Mouse (Mus musculus): ENCODE measurements around the gene Gm49601. TPM values are rescaled to one million over a fixed set of nuclear protein-coding genes. Genes with fewer than 3 reads are reported as not detected.
A peak's percentile ranks its signal among the peaks of the same experiment; 100 is the strongest.

Gene Gm49601
- polyA plus RNA-seq, 1 experiment: 20.1 TPM

DNA sequence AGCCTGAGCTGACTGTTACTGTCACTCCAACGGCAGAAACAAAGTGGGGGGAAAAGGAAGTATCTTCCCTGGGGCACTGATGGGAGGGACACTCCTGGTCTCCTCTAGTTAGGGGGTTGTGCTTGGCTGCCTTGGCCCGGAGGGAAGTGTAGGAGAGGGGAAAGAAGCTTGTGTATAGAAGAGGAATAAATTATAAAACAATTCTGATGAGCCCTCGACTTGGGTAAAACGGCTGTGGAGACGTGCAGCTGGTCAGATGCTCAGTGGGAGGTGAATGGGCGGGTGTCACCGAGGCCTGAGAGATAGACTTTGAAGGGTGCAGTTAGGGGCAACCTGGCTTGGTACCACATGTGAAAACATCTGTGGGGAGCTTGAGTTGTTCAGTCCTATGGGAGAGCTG, 4.9 kb upstream of the Gm49601 start:
- H3K4me1 ChIP-seq (ENCODE audit: control insufficient read depth, insufficient read depth, low read length): no peaks in the 10 kb centered on the region
- no peak overlapping the region for H3K4me3 ChIP-seq (ENCODE audit: insufficient read depth, low read length)
- TF ChIP-seq CTCF (IDR thresholded peaks at IDR 0.05; ENCODE audit: borderline replicate concordance, insufficient read depth, low read length) (no peak), POLR2A (IDR thresholded peaks at IDR 0.05; ENCODE audit: low read depth, low read length) (no peak)
- no peak overlapping the region for H3K27ac ChIP-seq (ENCODE audit: insufficient read depth, low read length)

DNA sequence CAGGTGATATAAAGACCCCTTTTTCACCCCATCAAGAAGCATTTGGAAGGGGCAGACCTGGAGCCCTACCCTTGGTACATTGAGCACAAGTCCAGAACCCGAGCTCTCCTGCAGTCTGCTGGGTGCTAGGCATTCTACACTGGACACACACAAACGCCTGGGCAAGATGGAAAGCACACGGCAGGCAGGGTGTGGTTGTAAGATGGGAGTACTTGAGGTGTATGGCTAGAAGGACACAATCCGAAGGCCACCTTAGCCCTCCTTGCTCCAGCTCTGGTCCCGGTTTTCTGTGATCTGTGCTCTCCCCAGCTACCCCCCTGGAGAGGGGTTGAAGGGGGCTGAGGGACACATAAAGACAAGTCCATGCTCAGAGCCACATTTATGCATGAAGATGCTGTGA, 4.1 kb upstream of the Gm49601 start:
- TF ChIP-seq CTCF (IDR thresholded peaks at IDR 0.05; ENCODE audit: borderline replicate concordance, insufficient read depth, low read length) (no peak), POLR2A (IDR thresholded peaks at IDR 0.05; ENCODE audit: low read depth, low read length) (no peak)

GRCm38 (mm10) chr16:18629390-18630231, 3.4 kb upstream of the Gm49601 start, which contains the start of gene Sept5:
Gene Sept5, minus strand, starts transcription at chr16:18629954.
- 0 out of 2 replicates have a peak, but pooled peaks cover 4% of the 10 kb centered on the region for H3K4me1 ChIP-seq (ENCODE audit: control insufficient read depth, insufficient read depth, low read length)
- H3K27ac ChIP-seq (ENCODE audit: insufficient read depth, low read length): peak within 1 kb of the TSS; percentile 10; the same call in 1 of the 2 replicates
- TF ChIP-seq CTCF (IDR thresholded peaks at IDR 0.05; ENCODE audit: borderline replicate concordance, insufficient read depth, low read length): no peak
- TF ChIP-seq POLR2A (IDR thresholded peaks at IDR 0.05; ENCODE audit: low read depth, low read length): peak; percentile 62
- peak within 1 kb of the TSS; percentile 74 for H3K4me3 ChIP-seq (ENCODE audit: insufficient read depth, low read length)

More for the DNA sequence above, 4.1 kb upstream of the Gm49601 start:
- Histone ChIP-seq H3K4me1 (ENCODE audit: control insufficient read depth, insufficient read depth, low read length) (0 out of 2 replicates have a peak, but pooled peaks cover 4% of the 10 kb centered on the region), H3K27ac (ENCODE audit: insufficient read depth, low read length) (no peak overlapping the region), H3K4me3 (ENCODE audit: insufficient read depth, low read length) (peak overlapping the region; percentile 33)

- TF ChIP-seq CTCF (IDR thresholded peaks at IDR 0.05; ENCODE audit: borderline replicate concordance, insufficient read depth, low read length) (no peak), POLR2A (IDR thresholded peaks at IDR 0.05; ENCODE audit: low read depth, low read length) (no peak)
- peak overlapping the region; percentile 74 for H3K4me3 ChIP-seq (ENCODE audit: insufficient read depth, low read length)
- H3K4me1 ChIP-seq (ENCODE audit: control insufficient read depth, insufficient read depth, low read length): 0 out of 2 replicates have a peak, but pooled peaks cover 4% of the 10 kb centered on the region
- peak overlapping the region; percentile 10; the same call in 1 of the 2 replicates for H3K27ac ChIP-seq (ENCODE audit: insufficient read depth, low read length)
These were observed 2.7 kb upstream of the Gm49601 start for GRCm38 (mm10) chr16:18628948-18629340.

GRCm38 (mm10) chr16:18628206-18628947, 2.1 kb upstream of the Gm49601 start:
- peak; percentile 62; the same call in 1 of the 2 replicates for TF ChIP-seq POLR2A (IDR thresholded peaks at IDR 0.05; ENCODE audit: low read depth, low read length)
- TF ChIP-seq CTCF (IDR thresholded peaks at IDR 0.05; ENCODE audit: borderline replicate concordance, insufficient read depth, low read length): no peak
- Histone ChIP-seq H3K27ac (ENCODE audit: insufficient read depth, low read length) (peak overlapping the region; percentile 10; the same call in 1 of the 2 replicates), H3K4me1 (ENCODE audit: control insufficient read depth, insufficient read depth, low read length) (0 out of 2 replicates have a peak, but pooled peaks cover 4% of the 10 kb centered on the region), H3K4me3 (ENCODE audit: insufficient read depth, low read length) (peak overlapping the region; percentile 74)

GRCm38 (mm10) chr16:18627163-18627562, 936 bp upstream of the Gm49601 start:
- 0 out of 2 replicates have a peak, but pooled peaks cover 4% of the 10 kb centered on the region for H3K4me1 ChIP-seq (ENCODE audit: control insufficient read depth, insufficient read depth, low read length)
- no peak overlapping the region for H3K27ac ChIP-seq (ENCODE audit: insufficient read depth, low read length)
- TF ChIP-seq POLR2A (IDR thresholded peaks at IDR 0.05; ENCODE audit: low read depth, low read length): no peak
- H3K4me3 ChIP-seq (ENCODE audit: insufficient read depth, low read length): no peak overlapping the region

DNA sequence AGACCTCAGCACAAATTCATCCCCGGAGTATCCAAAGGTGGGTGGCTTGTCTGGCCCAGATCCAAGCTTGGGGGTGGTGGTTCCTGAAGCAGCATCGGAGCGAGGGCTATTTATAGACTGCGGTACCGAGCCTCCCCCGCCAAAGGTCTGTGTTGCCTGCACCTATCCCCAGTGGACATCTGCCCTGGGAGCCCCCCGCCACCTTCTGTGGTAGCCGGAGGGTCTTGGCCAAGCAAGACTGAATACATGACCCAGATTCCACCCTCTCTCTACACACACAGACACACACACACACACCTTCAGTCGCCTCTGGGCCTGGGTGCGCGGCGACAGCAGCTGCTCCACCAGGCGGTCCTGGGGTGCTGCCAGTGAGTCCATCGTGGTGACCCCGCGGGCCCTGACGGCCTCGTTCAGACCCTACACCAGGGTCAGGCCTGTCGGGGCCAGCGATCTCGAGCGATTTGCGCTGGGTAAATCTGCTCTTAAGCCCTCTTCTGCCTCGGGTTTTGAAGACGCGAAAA, 376 bp downstream of the Gm49601 start:
- Histone ChIP-seq H3K4me3 (ENCODE audit: insufficient read depth, low read length) (peak overlapping the region; percentile 13; the same call in 1 of the 2 replicates), H3K4me1 (ENCODE audit: control insufficient read depth, insufficient read depth, low read length) (0 out of 2 replicates have a peak, but pooled peaks cover 4% of the 10 kb centered on the region), H3K27ac (ENCODE audit: insufficient read depth, low read length) (no peak overlapping the region; the same call in 1 of the 2 replicates)
- TF ChIP-seq CTCF (IDR thresholded peaks at IDR 0.05; ENCODE audit: borderline replicate concordance, insufficient read depth, low read length) (no peak), POLR2A (IDR thresholded peaks at IDR 0.05; ENCODE audit: low read depth, low read length) (no peak)

DNA sequence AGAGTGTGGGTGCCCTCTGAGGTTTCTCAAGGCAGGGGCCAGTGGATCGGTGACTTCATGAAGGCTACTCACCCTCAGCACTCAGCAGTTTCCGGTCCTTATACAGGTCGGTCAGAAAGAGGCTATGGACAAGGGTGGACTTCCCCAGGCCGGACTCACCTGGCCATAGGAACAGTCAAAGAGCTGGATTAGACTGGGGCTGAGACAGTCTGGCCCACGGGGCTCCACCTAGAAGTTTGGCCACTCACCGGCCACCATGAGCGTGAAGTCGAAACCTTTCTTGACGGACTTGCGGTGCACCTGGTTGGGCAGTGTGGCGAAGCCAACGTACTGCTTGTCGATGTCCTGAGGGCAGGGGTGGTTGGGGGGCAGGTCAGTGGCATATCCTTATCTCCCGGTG, 1.1 kb downstream of the Gm49601 start:
- no peak overlapping the region for H3K4me3 ChIP-seq (ENCODE audit: insufficient read depth, low read length)
- H3K27ac ChIP-seq (ENCODE audit: insufficient read depth, low read length): no peak overlapping the region
- TF ChIP-seq CTCF (IDR thresholded peaks at IDR 0.05; ENCODE audit: borderline replicate concordance, insufficient read depth, low read length): no peak
- TF ChIP-seq POLR2A (IDR thresholded peaks at IDR 0.05; ENCODE audit: low read depth, low read length): no peak
- 0 out of 2 replicates have a peak, but pooled peaks cover 4% of the 10 kb centered on the region for H3K4me1 ChIP-seq (ENCODE audit: control insufficient read depth, insufficient read depth, low read length)

DNA sequence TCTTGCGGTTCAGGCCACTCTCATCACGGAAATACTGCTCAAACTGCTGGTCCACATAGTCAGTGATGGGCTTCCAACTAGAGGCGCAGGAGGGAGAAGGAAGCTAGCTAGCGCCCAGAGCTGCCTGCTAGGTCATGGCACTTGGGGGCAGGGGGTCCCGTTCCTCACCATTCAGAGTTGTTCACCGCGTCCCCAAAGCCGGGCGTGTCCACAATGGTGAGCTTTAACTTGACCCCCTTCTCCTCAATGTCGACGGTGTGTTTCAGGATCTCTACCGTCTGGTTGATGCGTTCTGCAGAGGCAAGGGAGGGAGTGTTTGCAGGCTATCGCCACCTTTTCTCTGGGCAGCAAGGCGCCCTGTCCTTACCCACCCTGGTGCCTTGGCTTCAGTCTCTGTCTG, 1.6 kb downstream of the Gm49601 start:
- Histone ChIP-seq H3K4me3 (ENCODE audit: insufficient read depth, low read length) (no peak overlapping the region), H3K4me1 (ENCODE audit: control insufficient read depth, insufficient read depth, low read length) (0 out of 2 replicates have a peak, but pooled peaks cover 4% of the 10 kb centered on the region), H3K27ac (ENCODE audit: insufficient read depth, low read length) (no peak overlapping the region)
- no peak for TF ChIP-seq CTCF (IDR thresholded peaks at IDR 0.05; ENCODE audit: borderline replicate concordance, insufficient read depth, low read length)
- TF ChIP-seq POLR2A (IDR thresholded peaks at IDR 0.05; ENCODE audit: low read depth, low read length): no peak
